Mouse (Mus musculus) forebrain, embryonic 16.5 days (tissue): ENCODE data around the gene Sh3bp4. TPM values are rescaled to one million over a fixed set of nuclear protein-coding genes. Genes with fewer than 3 reads are reported as not detected.

Source experiments
- ATAC-seq: fragments of 200-750 bp; cut with Nextera tagmentation; 2 replicates; pipeline ENCODE4 v1.8.0; 2017; ENCODE audit warnings: mild to moderate bottlenecking, moderate library complexity
- H3K27ac ChIP-seq: fragments of 300-500 bp; sonication (generic); 2 replicates; pipeline ENCODE4 v1.5.1; 2014; ENCODE audit warnings: low read length, control low read depth
- H3K27me3 ChIP-seq: fragments of 300-500 bp; sonication (generic); replicated peaks from 2 replicates; pipeline ENCODE4 v1.6.1; 2014; ENCODE audit warnings: low read length; ENCODE audit not compliant: control insufficient read depth, insufficient read depth
- H3K36me3 ChIP-seq: fragments of 300-500 bp; sonication (generic); 2 replicates; pipeline ENCODE4 v1.6.1; 2014; ENCODE audit not compliant: control insufficient read depth, insufficient read depth
- H3K4me1 ChIP-seq: fragments of 300-500 bp; sonication (generic); replicated peaks from 2 replicates; pipeline ENCODE4 v1.6.1; 2014; ENCODE audit warnings: low read length; ENCODE audit not compliant: control insufficient read depth, insufficient read depth
- H3K4me2 ChIP-seq: fragments of 300-500 bp; sonication (generic); 2 replicates; pipeline ENCODE4 v1.6.1; 2014; ENCODE audit warnings: mild to moderate bottlenecking, low read length, control low read depth
- H3K4me3 ChIP-seq: fragments of 300-500 bp; sonication (generic); replicated peaks from 2 replicates; pipeline ENCODE4 v1.5.1; 2014; ENCODE audit warnings: mild to moderate bottlenecking, low read length, control low read depth
- H3K9ac ChIP-seq: fragments of 300-500 bp; sonication (generic); replicated peaks from 2 replicates; pipeline ENCODE4 v1.6.1; 2014; ENCODE audit warnings: low read depth, low read length, control low read depth
- H3K9me3 ChIP-seq: fragments of 300-500 bp; sonication (generic); 2 replicates; pipeline ENCODE4 v1.6.1; 2016; ENCODE audit warnings: low read length; ENCODE audit not compliant: control insufficient read depth
- WGBS: fragments of 180-500 bp; shearing (Covaris S2); extraction: QIAGEN DNeasy Blood & Tissue Kit; methylation state at CpG from one replicate; pipeline ENCODE4 v1.1.7; 2014; 5-methylcytosine and 5-hydroxymethylcytosine counted together
- polyA plus RNA-seq: library from polyadenylated mRNA; unstranded; fragments of >200 nt; fragmentation: Nextera tagmentation; extraction: Ambion mirVana; gene quantifications from 2 replicates; pipeline ENCODE4 v1.2.1, GENCODE M21; 2015

The Sh3bp4 gene
- polyA plus RNA-seq, 1 experiment from 2014 or later: 20.6 TPM

- no peaks in the 10 kb centered on the region for H3K9me3 ChIP-seq
- H3K36me3 ChIP-seq: no peaks in the 10 kb centered on the region
- H3K27me3 ChIP-seq: no peaks in the 10 kb centered on the region
- H3K27ac ChIP-seq: no peak overlapping the region
- no peak overlapping the region for H3K9ac ChIP-seq
- no peak overlapping the region for H3K4me3 ChIP-seq
- 73% methylated on average over 7 of the region's 7 CpGs for WGBS
- H3K4me2 ChIP-seq: no peak overlapping the region
- H3K4me1 ChIP-seq: peaks cover 6% of the 10 kb centered on the region
- no peak for ATAC-seq
Measured at GRCm38 (mm10) chr1:89174621-89175020, 104.4 kb downstream of the Sh3bp4 start.

GRCm38 (mm10) chr1:89175355-89175754 is 105.1 kb downstream of the Sh3bp4 start:
- ATAC-seq: no peak
- 61% methylated on average over 2 of the region's 2 CpGs for WGBS

GRCm38 (mm10) chr1:89183261-89183831 is 113.1 kb downstream of the Sh3bp4 start:
- Histone ChIP-seq H3K36me3 (no peaks in the 10 kb centered on the region), H3K9me3 (no peaks in the 10 kb centered on the region; the same call in 1 of the 2 replicates), H3K4me2 (peak overlapping the region; percentile 8; the same call in 1 of the 2 replicates), H3K4me1 (peaks cover 10% of the 10 kb centered on the region), H3K27me3 (no peaks in the 10 kb centered on the region), H3K27ac (no peak overlapping the region), H3K9ac (no peak overlapping the region), H3K4me3 (no peak overlapping the region)
- 2% methylated on average over 9 of the region's 9 CpGs for WGBS
- peak; percentile 65 for ATAC-seq

More at GRCm38 (mm10) chr1:89175355-89175754, 105.1 kb downstream of the Sh3bp4 start:
- H3K4me1 ChIP-seq: peaks cover 6% of the 10 kb centered on the region
- no peak overlapping the region for H3K27ac ChIP-seq
- H3K4me2 ChIP-seq: no peak overlapping the region
- no peaks in the 10 kb centered on the region for H3K27me3 ChIP-seq
- no peaks in the 10 kb centered on the region for H3K36me3 ChIP-seq
- no peaks in the 10 kb centered on the region for H3K9me3 ChIP-seq
- H3K9ac ChIP-seq: no peak overlapping the region
- no peak overlapping the region for H3K4me3 ChIP-seq

GRCm38 (mm10) chr1:89184111-89184785 is 114.0 kb downstream of the Sh3bp4 start:
- Histone ChIP-seq H3K36me3 (no peaks in the 10 kb centered on the region), H3K27ac (peak overlapping the region; percentile 39; the same call in 1 of the 2 replicates), H3K4me2 (no peak overlapping the region), H3K9me3 (no peaks in the 10 kb centered on the region; the same call in 1 of the 2 replicates), H3K4me3 (no peak overlapping the region), H3K9ac (no peak overlapping the region), H3K4me1 (peaks cover 10% of the 10 kb centered on the region), H3K27me3 (no peaks in the 10 kb centered on the region)
- peak; percentile 49 for ATAC-seq
- 53% methylated on average over 6 of the region's 6 CpGs for WGBS

GRCm38 (mm10) chr1:89184839-89185238 is 114.6 kb downstream of the Sh3bp4 start:
- no peak overlapping the region for H3K4me3 ChIP-seq
- ATAC-seq: no peak
- no peak overlapping the region for H3K9ac ChIP-seq
- no peak overlapping the region for H3K4me2 ChIP-seq
- H3K36me3 ChIP-seq: no peaks in the 10 kb centered on the region
- H3K4me1 ChIP-seq: peaks cover 10% of the 10 kb centered on the region
- no peak overlapping the region for H3K27ac ChIP-seq
- no peaks in the 10 kb centered on the region; the same call in 1 of the 2 replicates for H3K9me3 ChIP-seq
- no peaks in the 10 kb centered on the region for H3K27me3 ChIP-seq

- Histone ChIP-seq H3K27me3 (no peaks in the 10 kb centered on the region), H3K4me2 (no peak overlapping the region), H3K4me3 (no peak overlapping the region), H3K9me3 (no peaks in the 10 kb centered on the region; the same call in 1 of the 2 replicates), H3K4me1 (peaks cover 10% of the 10 kb centered on the region), H3K9ac (no peak overlapping the region), H3K36me3 (no peaks in the 10 kb centered on the region), H3K27ac (no peak overlapping the region)
- no peak for ATAC-seq
- WGBS: 74% methylated on average over 7 of the region's 7 CpGs
Measured at GRCm38 (mm10) chr1:89187441-89187840, 117.2 kb downstream of the Sh3bp4 start.

GRCm38 (mm10) chr1:89188091-89188490 is 117.9 kb downstream of the Sh3bp4 start:
- Histone ChIP-seq H3K4me3 (no peak overlapping the region), H3K4me1 (peaks cover 9% of the 10 kb centered on the region), H3K27ac (no peak overlapping the region), H3K9ac (no peak overlapping the region), H3K27me3 (no peaks in the 10 kb centered on the region), H3K36me3 (no peaks in the 10 kb centered on the region), H3K4me2 (no peak overlapping the region), H3K9me3 (no peaks in the 10 kb centered on the region; the same call in 1 of the 2 replicates)
- WGBS: 5% methylated on average over 4 of the region's 4 CpGs
- ATAC-seq: no peak

GRCm38 (mm10) chr1:89189204-89189603 is 119.0 kb downstream of the Sh3bp4 start:
- H3K4me1 ChIP-seq: no peaks in the 10 kb centered on the region; the same call in 1 of the 2 replicates
- no peak overlapping the region for H3K9ac ChIP-seq
- H3K27me3 ChIP-seq: no peaks in the 10 kb centered on the region
- no peak overlapping the region for H3K4me2 ChIP-seq
- ATAC-seq: no peak
- H3K27ac ChIP-seq: no peak overlapping the region
- WGBS: 78% methylated on average over 5 of the region's 5 CpGs
- H3K9me3 ChIP-seq: no peaks in the 10 kb centered on the region; the same call in 1 of the 2 replicates
- H3K36me3 ChIP-seq: no peaks in the 10 kb centered on the region
- H3K4me3 ChIP-seq: no peak overlapping the region

- no peak for ATAC-seq
- H3K4me2 ChIP-seq: no peak overlapping the region
- H3K4me3 ChIP-seq: no peak overlapping the region
- no peak overlapping the region for H3K27ac ChIP-seq
- H3K9ac ChIP-seq: no peak overlapping the region
- no peaks in the 10 kb centered on the region; the same call in 1 of the 2 replicates for H3K9me3 ChIP-seq
- 45% methylated on average over 7 of the region's 7 CpGs for WGBS
- H3K36me3 ChIP-seq: no peaks in the 10 kb centered on the region
- H3K27me3 ChIP-seq: no peaks in the 10 kb centered on the region
- H3K4me1 ChIP-seq: no peaks in the 10 kb centered on the region
Measured at GRCm38 (mm10) chr1:89190621-89191020, 120.4 kb downstream of the Sh3bp4 start.
